Mouse (Mus musculus) lung, postnatal 25 days (tissue): ENCODE data around the gene Igf2bp3.
A peak's percentile ranks its signal among the peaks of the same experiment; 100 is the strongest.
"Not testable (repeated sequence)": the region's sequence is repeated elsewhere in the genome, so short reads cannot be mapped to it uniquely, and the experiment has no call there.

ENCODE experiments used
- DNase-seq: peaks from one replicate; pipeline ENCODE4 v3.0.0; 2022; ENCODE audit warnings: low spot score

The Igf2bp3 gene

GRCm38 (mm10) chr6:49214928-49215747 is at the start of gene Igf2bp3:
Gene Igf2bp3, minus strand, starts transcription at chr6:49214957.
- no peak for DNase-seq

DNA sequence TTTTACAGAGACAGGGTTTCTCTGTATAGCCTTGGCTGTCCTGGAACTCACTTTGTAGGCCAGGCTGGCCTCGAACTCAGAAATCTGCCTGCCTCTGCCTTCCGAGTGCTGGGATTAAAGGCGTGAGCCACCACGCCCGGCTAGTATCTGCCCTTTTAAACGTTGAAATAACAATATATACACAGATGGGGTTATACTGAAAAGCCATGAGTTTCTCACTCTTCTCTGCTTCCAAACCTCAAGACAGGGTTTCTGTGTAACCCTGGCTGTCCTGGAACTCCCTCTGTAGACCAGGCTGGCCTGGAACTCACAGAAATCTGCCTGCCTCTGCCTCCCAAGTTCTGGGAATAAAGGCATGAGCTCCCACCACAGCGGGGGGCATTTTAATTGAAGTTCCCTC is 49.7 kb upstream of the Igf2bp3 start:
- not testable (repeated sequence) for DNase-seq

- peak; percentile 98 for DNase-seq
Measured at GRCm38 (mm10) chr6:49263847-49264243, 49.1 kb upstream of the Igf2bp3 start, which contains the start of gene Tra2a. Gene Tra2a, minus strand, starts transcription at chr6:49264033.

DNA sequence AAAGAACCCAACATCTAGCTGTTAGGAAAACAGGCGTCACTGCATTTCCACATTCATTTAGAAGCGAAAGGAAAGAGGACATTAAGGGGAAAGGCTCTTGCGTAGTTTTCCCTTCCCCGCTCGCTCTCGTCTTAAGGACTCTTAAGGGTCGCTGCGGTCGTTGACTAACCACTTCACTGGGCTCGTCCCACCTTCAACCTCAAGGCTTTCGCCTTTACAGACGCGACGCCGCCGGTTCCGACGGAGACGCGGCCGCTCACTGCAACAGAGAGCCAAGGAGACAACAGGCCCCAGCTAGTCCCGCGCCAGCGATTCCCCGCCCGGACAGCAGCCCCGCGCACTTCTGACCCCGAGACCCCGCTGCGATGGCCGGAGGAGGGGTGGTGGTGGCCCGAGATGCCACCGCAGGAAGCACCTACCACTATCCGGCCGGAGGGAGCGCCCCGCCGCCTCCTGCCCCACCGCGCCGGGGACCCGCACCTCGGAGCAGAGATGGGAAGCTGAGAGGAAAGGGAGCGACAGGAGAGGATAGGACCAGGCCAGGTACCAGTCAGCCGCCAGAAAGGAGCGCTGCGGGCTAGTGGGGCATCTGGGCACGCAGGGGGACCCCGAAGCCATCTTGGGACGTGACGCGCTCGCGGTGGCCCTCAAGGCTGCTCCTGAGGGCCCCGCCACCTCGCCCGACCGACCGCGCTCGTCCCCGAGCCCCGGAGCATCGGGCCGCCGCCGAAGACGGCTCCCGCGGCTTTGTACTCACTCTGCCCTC is 48.5 kb upstream of the Igf2bp3 start:
- peak; percentile 80 for DNase-seq

DNA sequence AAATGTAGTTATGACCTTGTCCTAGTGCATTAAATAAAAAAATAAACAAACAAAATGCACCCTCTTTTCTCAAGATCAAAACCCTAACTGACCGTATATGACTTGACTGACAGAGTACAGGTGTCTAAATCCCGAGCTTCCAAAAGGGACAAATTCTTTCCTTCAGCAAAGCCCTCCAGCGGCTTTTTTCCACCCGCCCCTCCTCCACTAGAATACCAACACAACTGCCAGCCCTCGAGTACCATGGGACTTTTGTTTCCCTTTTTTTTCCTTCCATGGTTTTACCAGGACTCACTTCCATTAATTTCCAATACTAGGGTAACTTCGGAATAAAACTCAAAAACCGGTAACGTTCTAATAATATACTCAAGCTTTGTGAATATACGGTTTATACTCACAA is 47.7 kb upstream of the Igf2bp3 start:
- no peak for DNase-seq

GRCm38 (mm10) chr6:49259711-49260110 is 45.0 kb upstream of the Igf2bp3 start:
- no peak for DNase-seq

GRCm38 (mm10) chr6:49257880-49258279 is 43.1 kb upstream of the Igf2bp3 start:
- DNase-seq: no peak

GRCm38 (mm10) chr6:49252207-49252606 is 37.5 kb upstream of the Igf2bp3 start:
- DNase-seq: no peak

DNA sequence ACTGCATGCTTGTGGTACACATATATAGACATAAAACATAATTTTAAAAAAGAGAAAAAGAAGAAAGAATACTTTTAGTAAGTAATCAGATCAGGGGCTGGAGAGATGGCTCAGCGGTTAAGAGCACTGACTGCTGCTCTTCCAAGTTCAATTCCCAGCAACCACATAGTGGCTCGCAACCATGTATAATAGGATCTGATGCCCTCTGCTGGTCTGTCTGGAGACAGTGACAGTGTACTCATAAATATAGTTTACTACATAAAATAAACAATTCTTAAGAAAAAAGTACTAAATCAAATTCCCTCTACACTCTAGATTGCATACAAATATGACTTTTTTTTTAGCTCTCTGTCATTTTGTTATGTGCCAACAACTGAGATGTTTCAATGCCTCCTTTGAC is 36.4 kb upstream of the Igf2bp3 start:
- DNase-seq: no peak

GRCm38 (mm10) chr6:49247246-49247645 is 32.5 kb upstream of the Igf2bp3 start:
- DNase-seq: peak; percentile 39

- no peak for DNase-seq
Measured at GRCm38 (mm10) chr6:49242331-49242730, 27.6 kb upstream of the Igf2bp3 start.

GRCm38 (mm10) chr6:49241562-49241961 is 26.8 kb upstream of the Igf2bp3 start:
- DNase-seq: no peak

DNA sequence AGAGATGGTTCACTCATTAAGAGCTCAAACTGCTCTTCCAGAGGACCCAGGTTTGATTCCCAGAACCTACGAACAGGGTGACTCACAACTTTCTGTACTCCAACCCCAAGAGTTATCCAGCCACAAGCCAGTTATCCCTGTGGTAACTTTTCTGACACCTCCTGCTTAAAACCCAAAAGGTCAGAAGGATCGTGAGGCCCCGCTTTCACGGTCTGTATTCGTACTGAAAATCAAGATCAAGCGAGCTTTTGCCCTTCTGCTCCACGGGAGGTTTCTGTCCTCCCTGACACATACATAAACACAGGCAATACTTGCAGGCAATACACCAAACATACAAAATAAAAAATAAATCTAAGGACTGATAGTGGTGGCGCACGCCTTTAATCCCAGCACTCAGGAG is 21.6 kb upstream of the Igf2bp3 start:
- peak; percentile 100 for DNase-seq

- DNase-seq: no peak
Measured at GRCm38 (mm10) chr6:49233356-49233755, 18.6 kb upstream of the Igf2bp3 start.

GRCm38 (mm10) chr6:49228126-49228679 is 13.4 kb upstream of the Igf2bp3 start:
- peak; percentile 51 for DNase-seq

- no peak for DNase-seq
Measured at GRCm38 (mm10) chr6:49227184-49227735, 12.5 kb upstream of the Igf2bp3 start.

- no peak for DNase-seq
Measured at GRCm38 (mm10) chr6:49225728-49226123, 11.0 kb upstream of the Igf2bp3 start.

DNA sequence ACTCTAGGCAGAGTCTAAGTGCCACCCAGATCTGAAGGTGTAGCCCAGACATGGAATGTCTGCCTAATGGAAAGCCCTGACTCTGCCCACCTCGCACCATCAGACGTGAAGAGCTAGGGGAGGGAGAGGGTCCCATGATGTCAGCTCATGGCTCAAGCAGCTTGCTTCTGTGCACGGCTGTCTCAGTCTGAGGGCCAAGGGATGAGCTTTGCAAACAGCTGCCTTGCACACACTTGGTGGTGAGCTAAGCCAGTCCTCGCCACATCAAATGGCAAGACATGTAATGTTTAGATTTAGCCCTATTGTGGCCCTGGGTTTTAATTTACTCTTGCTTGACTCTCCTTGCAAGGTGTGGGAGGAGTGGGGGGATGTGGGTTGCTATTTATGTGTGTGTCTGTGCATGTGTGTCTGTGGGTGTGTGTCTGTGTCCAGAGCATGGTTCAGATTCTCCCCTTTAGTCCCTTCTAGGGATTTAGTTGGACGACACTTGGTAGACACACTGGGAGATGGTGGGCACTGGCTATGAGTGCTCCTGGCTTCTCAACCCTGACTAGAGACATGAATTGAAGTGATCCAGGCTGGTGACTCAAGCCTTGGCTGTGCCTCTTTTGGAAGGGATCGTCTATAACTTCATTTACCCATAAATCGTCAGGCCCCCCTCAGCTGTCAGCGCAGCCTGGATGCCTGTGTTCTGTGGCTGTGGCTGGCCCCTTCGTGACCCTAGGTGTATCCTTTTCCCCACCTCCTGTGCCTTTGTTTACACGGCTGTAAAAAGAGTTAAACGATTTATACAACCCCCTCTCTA is 10.4 kb upstream of the Igf2bp3 start:
- no peak for DNase-seq

DNA sequence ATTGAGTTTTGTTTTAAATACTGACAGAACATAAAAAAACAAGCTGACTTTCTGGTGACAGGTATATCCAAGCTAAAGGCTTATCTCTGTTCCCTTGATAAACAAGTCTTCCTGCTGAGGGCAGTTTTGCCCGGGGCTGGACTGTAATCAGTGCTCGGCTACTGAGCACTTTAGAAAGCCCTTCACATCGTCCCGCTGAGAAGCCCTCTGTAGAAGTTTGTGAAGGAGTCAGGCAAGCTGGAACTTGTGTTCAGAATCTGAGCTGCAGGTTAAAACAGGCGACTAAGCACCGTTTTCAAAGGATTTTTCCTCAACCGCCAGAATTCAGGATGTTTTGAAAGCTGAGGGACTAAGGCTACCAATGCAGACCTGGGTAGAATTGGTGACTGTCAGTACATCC is 7.1 kb upstream of the Igf2bp3 start:
- DNase-seq: no peak

DNA sequence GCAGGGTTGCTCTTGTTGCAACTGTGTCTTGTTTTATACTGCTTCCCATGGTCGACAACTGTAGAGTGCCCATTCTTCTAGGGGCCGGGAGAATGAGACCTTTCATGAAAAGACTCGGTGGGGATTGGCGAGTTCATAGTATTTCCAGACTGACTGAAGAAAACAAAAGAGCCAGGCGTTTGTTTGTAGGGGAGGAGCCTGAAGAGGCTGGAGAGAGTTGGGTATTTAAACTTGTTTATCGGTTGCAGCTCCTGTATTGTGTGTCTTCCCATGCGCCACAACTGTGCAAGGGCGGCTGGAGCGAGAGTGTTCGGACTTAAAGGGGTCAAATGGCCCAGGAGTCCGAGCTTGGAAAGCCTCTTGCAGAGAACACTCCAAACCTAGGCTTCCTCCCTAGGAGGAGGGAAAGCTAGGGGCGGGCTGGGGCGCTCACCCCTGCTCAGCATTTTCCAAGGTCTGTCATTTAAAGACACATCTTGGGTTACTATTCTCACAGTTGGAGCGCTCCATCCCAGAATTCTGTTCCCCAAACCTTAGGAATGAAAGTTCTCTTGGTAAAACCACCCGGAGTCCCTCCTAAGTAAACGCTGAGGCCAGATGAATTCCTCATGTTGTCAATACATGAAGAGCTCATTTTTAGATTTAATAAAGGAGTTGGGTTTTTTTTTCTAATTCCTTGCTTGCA is 5.3 kb upstream of the Igf2bp3 start:
- no peak for DNase-seq

- DNase-seq: no peak
Measured at GRCm38 (mm10) chr6:49219001-49219560, 4.3 kb upstream of the Igf2bp3 start.
